29 mouse cellular contexts compared by ENCODE assay signal in genomic region chr2:25628738-25629137, GRCm38 (mm10). TPM values are rescaled to one million over a fixed set of nuclear protein-coding genes. Genes with fewer than 3 reads are reported as not detected.
DNase-seq lines count a peak whose midpoint lies in the region; ATAC-seq lines count a peak whose summit lies in the region.
"Had no signal": no experiment of that assay in that cellular context is flagged by ENCODE, and none has a peak within 500 bp of the region (broad histone marks: within the 10 kb centered on the region; RNA-seq: fewer than 3 reads in every experiment).

No protein-coding gene starts in this region.

- no peaks in the 10 kb centered on the region; the same call in 1 of the 2 replicates for H3K27me3 ChIP-seq in embryonic facial prominence, embryonic 10.5 days (replicated peaks; ENCODE audit: low read depth, poor library complexity, severe bottlenecking)
- H3K27me3 ChIP-seq in forebrain, embryonic 13.5 days, result no peaks in the 10 kb centered on the region
- H3K27me3 ChIP-seq: embryonic facial prominence, embryonic 13.5 days; liver, embryonic 13.5 days; neural tube, embryonic 15.5 days had no signal

- H3K4me2 ChIP-seq in forebrain, embryonic 13.5 days, result no peak overlapping the region
- H3K4me2 ChIP-seq: embryonic facial prominence, embryonic 13.5 days; heart, embryonic 13.5 days; liver, embryonic 13.5 days; neural tube, embryonic 15.5 days had no signal

- peaks cover 14% of the 10 kb centered on the region for H3K4me1 ChIP-seq in embryonic facial prominence, embryonic 10.5 days
- no peaks in the 10 kb centered on the region for H3K4me1 ChIP-seq in forebrain, embryonic 13.5 days
- H3K4me1 ChIP-seq: embryonic facial prominence, embryonic 13.5 days; heart, embryonic 13.5 days; liver, embryonic 13.5 days; neural tube, embryonic 15.5 days had no signal

- no peak overlapping the region for H3K9ac ChIP-seq in forebrain, embryonic 13.5 days
- H3K9ac ChIP-seq: embryonic facial prominence, embryonic 13.5 days; forebrain, postnatal 0 days; heart, embryonic 13.5 days; liver, embryonic 13.5 days; neural tube, embryonic 15.5 days had no signal

- intact Hi-C loops in heart, postnatal 25 days (cut with DNase I), result no loop called here

- 44% methylated on average over 4 of the region's 4 CpGs for WGBS in embryonic facial prominence, embryonic 10.5 days
- 59% methylated on average over 4 of the region's 4 CpGs for WGBS in forebrain, embryonic 13.5 days

- H3K4me3 ChIP-seq in embryonic facial prominence, embryonic 10.5 days, result no peak overlapping the region
- no peak overlapping the region for H3K4me3 ChIP-seq in forebrain, embryonic 13.5 days
- H3K4me3 ChIP-seq: embryonic facial prominence, embryonic 13.5 days; heart, embryonic 13.5 days; left cerebral cortex, adult 2 months; liver, embryonic 13.5 days; neural tube, embryonic 15.5 days had no signal

- DNase-seq in adrenal gland, adult 2 months, result peak; percentile 60
- DNase-seq in adrenal gland, adult 8-10 months, result no peak
- peak; percentile 26 to 35 for DNase-seq in heart, adult 9 months (ENCODE audit: low spot score in 2 of 2)
- no peak for DNase-seq in heart, postnatal 25 days (ENCODE audit: low spot score)
- no peak for DNase-seq in embryonic facial prominence, embryonic 10.5 days (ENCODE audit: low spot score)
- peak; percentile 16 to 26 for DNase-seq in kidney, postnatal 4 days
- no peak for DNase-seq in ovary, postnatal 36 days (ENCODE audit: low spot score)
- DNase-seq: cerebellum, adult 8-10 months; forebrain, postnatal 0 days; heart, postnatal 36 days; layer of hippocampus, adult 9-11 months; left cerebral cortex, postnatal 4 days; liver, embryonic 13.5 days; right cerebral cortex, postnatal 14 days; thymus, adult 18-20 months had no signal

- H3K9me3 ChIP-seq in embryonic facial prominence, embryonic 10.5 days, result no peaks in the 10 kb centered on the region
- no peaks in the 10 kb centered on the region for H3K9me3 ChIP-seq in forebrain, embryonic 13.5 days (replicated peaks)
- H3K9me3 ChIP-seq: embryonic facial prominence, embryonic 13.5 days; heart, embryonic 13.5 days; liver, embryonic 13.5 days; neural tube, embryonic 15.5 days had no signal

- H3K27ac ChIP-seq in embryonic facial prominence, embryonic 10.5 days (replicated peaks), result peak overlapping the region; percentile 2; the same call in 1 of the 2 replicates
- no peak overlapping the region for H3K27ac ChIP-seq in forebrain, embryonic 13.5 days
- H3K27ac ChIP-seq: embryonic facial prominence, embryonic 13.5 days; heart, embryonic 13.5 days; kidney, postnatal 0 days; left cerebral cortex, adult 2 months; liver, embryonic 13.5 days; neural tube, embryonic 15.5 days had no signal

- ATAC-seq in forebrain, embryonic 13.5 days, result no peak
- ATAC-seq: forebrain, postnatal 0 days; hindbrain, embryonic 16.5 days; lung, postnatal 0 days; midbrain, embryonic 16.5 days had no signal

- no peaks in the 10 kb centered on the region for H3K36me3 ChIP-seq in embryonic facial prominence, embryonic 10.5 days (replicated peaks)
- no peaks in the 10 kb centered on the region for H3K36me3 ChIP-seq in forebrain, embryonic 13.5 days (ENCODE audit: poor library complexity, severe bottlenecking)
- H3K36me3 ChIP-seq: embryonic facial prominence, embryonic 13.5 days; heart, embryonic 13.5 days; liver, embryonic 13.5 days; neural tube, embryonic 15.5 days had no signal

RNA-seq across cellular contexts. Expression of gene Fcna, which starts 0.9 kb away (rescaled TPM):
- total RNA-seq in adrenal gland, adult 2 months (2021), result 10 to 100 TPM in 1 of 2 experiments, 1 to 10 TPM in 1; 4.6 to 10.1 TPM
- 2.4 and 4.4 TPM in 2 replicates for polyA plus RNA-seq in adrenal gland, adult 2 months (2012; rRNA removed)
- 1 to 10 TPM; 4.7 to 7.0 (median 5.5) TPM for total RNA-seq in adrenal gland, adult 8-10 months (2022)
- total RNA-seq in heart, postnatal 25 days (2021), result 1 to 10 TPM; 4.8 to 5.8 TPM
- 0.49 and 0.57 TPM in 2 replicates for polyA plus RNA-seq in embryonic facial prominence, embryonic 10.5 days (2016; fragmentation: Nextera tagmentation; extraction: Ambion mirVana)
- polyA plus RNA-seq in forebrain, embryonic 13.5 days (2015; fragmentation: Nextera tagmentation; extraction: Ambion mirVana), result 0.92 and 1.2 TPM in 2 replicates

RNA-seq across cellular contexts. Expression of gene Tmem141, which starts 6.9 kb away (rescaled TPM):
- 10 to 100 TPM; 23.2 to 35.5 TPM for total RNA-seq in adrenal gland, adult 2 months (2021)
- 27.1 and 27.9 TPM in 2 replicates for polyA plus RNA-seq in adrenal gland, adult 2 months (2012; rRNA removed)
- total RNA-seq in adrenal gland, adult 8-10 months (2022), result 10 to 100 TPM; 18.0 to 47.8 (median 27.3) TPM
- total RNA-seq in heart, postnatal 25 days (2021), result 10 to 100 TPM; 27.9 to 31.6 TPM
- 16.6 and 17.2 TPM in 2 replicates for polyA plus RNA-seq in embryonic facial prominence, embryonic 10.5 days (2016; fragmentation: Nextera tagmentation; extraction: Ambion mirVana)
- polyA plus RNA-seq in forebrain, embryonic 13.5 days (2015; fragmentation: Nextera tagmentation; extraction: Ambion mirVana), result 14.3 and 16.2 TPM in 2 replicates

RNA-seq across cellular contexts. Expression of gene Ccdc183, which starts 11.3 kb away (rescaled TPM):
- total RNA-seq in adrenal gland, adult 2 months (2021), result not detected
- not detected in 2 replicates for polyA plus RNA-seq in adrenal gland, adult 2 months (2012; rRNA removed)
- not detected for total RNA-seq in adrenal gland, adult 8-10 months (2022)
- total RNA-seq in heart, postnatal 25 days (2021), result not detected
- 0.10 and 0.11 TPM in 2 replicates for polyA plus RNA-seq in embryonic facial prominence, embryonic 10.5 days (2016; fragmentation: Nextera tagmentation; extraction: Ambion mirVana)
- polyA plus RNA-seq in forebrain, embryonic 13.5 days (2015; fragmentation: Nextera tagmentation; extraction: Ambion mirVana), result 0.11 and 0.32 TPM in 2 replicates
- total RNA-seq: forebrain, postnatal 0 days; gastrocnemius, adult 18-20 months; gastrocnemius, postnatal 4 days; heart, postnatal 36 days; left cerebral cortex, adult 2 months; left cerebral cortex, postnatal 4 days; megakaryocyte, adult 5-6 weeks had no signal
- polyA plus RNA-seq: spleen, adult 2 months had no signal

RNA-seq across cellular contexts. Expression of gene Rabl6, which starts 20.4 kb away (rescaled TPM):
- total RNA-seq in adrenal gland, adult 2 months (2021), result 10 to 100 TPM; 86.4 to 96.9 TPM
- polyA plus RNA-seq in adrenal gland, adult 2 months (2012; rRNA removed), result 139 and 150 TPM in 2 replicates
- 100 to 1,000 TPM; 121 to 178 (median 137) TPM for total RNA-seq in adrenal gland, adult 8-10 months (2022)
- total RNA-seq in heart, postnatal 25 days (2021), result 10 to 100 TPM; 61.8 to 66.1 TPM
- polyA plus RNA-seq in embryonic facial prominence, embryonic 10.5 days (2016; fragmentation: Nextera tagmentation; extraction: Ambion mirVana), result 77.1 and 78.2 TPM in 2 replicates
- polyA plus RNA-seq in forebrain, embryonic 13.5 days (2015; fragmentation: Nextera tagmentation; extraction: Ambion mirVana), result 71.7 and 72.5 TPM in 2 replicates

RNA-seq across cellular contexts. Expression of gene Lcn8, which starts 24.2 kb away (rescaled TPM):
- not detected for total RNA-seq in adrenal gland, adult 2 months (2021)
- not detected in 2 replicates for polyA plus RNA-seq in adrenal gland, adult 2 months (2012; rRNA removed)
- total RNA-seq in adrenal gland, adult 8-10 months (2022), result not detected
- under 1 TPM; 0.73 to 0.99 TPM for total RNA-seq in heart, postnatal 25 days (2021)
- polyA plus RNA-seq in embryonic facial prominence, embryonic 10.5 days (2016; fragmentation: Nextera tagmentation; extraction: Ambion mirVana), result 0.24 TPM in 1 of 2 replicates, not detected in the other
- polyA plus RNA-seq in forebrain, embryonic 13.5 days (2015; fragmentation: Nextera tagmentation; extraction: Ambion mirVana), result not detected in 2 replicates
- total RNA-seq: forebrain, postnatal 0 days; left cerebral cortex, adult 2 months; left cerebral cortex, postnatal 4 days; megakaryocyte, adult 5-6 weeks had no signal
- polyA plus RNA-seq: embryonic facial prominence, embryonic 13.5 days; forebrain, postnatal 0 days; heart, embryonic 13.5 days; hindbrain, embryonic 16.5 days; kidney, postnatal 0 days; liver, embryonic 13.5 days; lung, postnatal 0 days; midbrain, embryonic 16.5 days; neural tube, embryonic 15.5 days; spleen, adult 2 months; stomach, embryonic 14.5 days had no signal

Comparison
In these comparisons a context has a peak if more than half of its experiments do, and no peak if none do; other contexts are left out.
1. DNase-seq: peak in adrenal gland, adult 2 months (single experiment), heart, adult 9 months (2 of 2) and kidney, postnatal 4 days (2 of 2); none in adrenal gland, adult 8-10 months (single experiment), heart, postnatal 25 days (single experiment), embryonic facial prominence, embryonic 10.5 days (single experiment) and ovary, postnatal 36 days (single experiment).